Mouse (Mus musculus) embryonic facial prominence, embryonic 14.5 days (tissue): ENCODE results near the gene 1700029I15Rik. TPM values are rescaled to one million over a fixed set of nuclear protein-coding genes. Genes with fewer than 3 reads are reported as not detected.

Experiments
- ATAC-seq: fragments of 200-750 bp; cut with Nextera tagmentation; 2 replicates; pipeline ENCODE4 v1.8.0; 2017; ENCODE audit warnings: low read depth, moderate number of reproducible peaks, moderate TSS enrichment
- DNase-seq: peaks from one replicate; pipeline ENCODE4 v3.0.0-alpha.2; 2015; ENCODE audit warnings: low spot score
- H3K27ac ChIP-seq: fragments of 300-500 bp; sonication (generic); replicated peaks from 2 replicates; pipeline ENCODE4 v1.5.1; 2014; ENCODE audit warnings: low read depth, mild to moderate bottlenecking, low read length, moderate library complexity
- H3K27me3 ChIP-seq: fragments of 300-500 bp; sonication (generic); replicated peaks from 2 replicates; pipeline ENCODE4 v1.6.1; 2014; ENCODE audit warnings: low read length; ENCODE audit not compliant: control insufficient read depth, insufficient read depth
- H3K36me3 ChIP-seq: fragments of 300-500 bp; sonication (generic); 2 replicates; pipeline ENCODE4 v1.6.1; 2014; ENCODE audit warnings: low read length, mixed read lengths; ENCODE audit not compliant: control insufficient read depth, insufficient read depth
- H3K4me1 ChIP-seq: fragments of 300-500 bp; sonication (generic); 2 replicates; pipeline ENCODE4 v1.6.1; 2014; ENCODE audit warnings: antibody characterized with exemption, low read length; ENCODE audit not compliant: control insufficient read depth, insufficient read depth
- H3K4me2 ChIP-seq: fragments of 300-500 bp; sonication (generic); 2 replicates; pipeline ENCODE4 v1.6.1; 2014; ENCODE audit warnings: low read depth, mild to moderate bottlenecking, low read length, moderate library complexity, mixed read lengths
- H3K4me3 ChIP-seq: fragments of 300-500 bp; sonication (generic); 2 replicates; pipeline ENCODE4 v1.5.1; 2014; ENCODE audit warnings: low read depth, mild to moderate bottlenecking, low read length
- H3K9ac ChIP-seq: fragments of 300-500 bp; sonication (generic); 2 replicates; pipeline ENCODE4 v1.6.1; 2014; ENCODE audit warnings: low read depth, mild to moderate bottlenecking, low read length, moderate library complexity, mixed read lengths
- H3K9me3 ChIP-seq: fragments of 300-500 bp; sonication (generic); 2 replicates; pipeline ENCODE4 v1.6.1; 2016; ENCODE audit warnings: low read length; ENCODE audit not compliant: control insufficient read depth
- WGBS: fragments of 180-500 bp; shearing (Covaris S2); extraction: QIAGEN DNeasy Blood & Tissue Kit; methylation state at CpG from one replicate; pipeline ENCODE4 v1.1.7; 2014; 5-methylcytosine and 5-hydroxymethylcytosine counted together
- polyA plus RNA-seq: library from polyadenylated mRNA; unstranded; fragments of >200 nt; fragmentation: Nextera tagmentation; extraction: Ambion mirVana; gene quantifications from 2 replicates; pipeline ENCODE4 v1.2.1, GENCODE M21; 2014

Gene 1700029I15Rik
- 2.7 and 3.0 TPM in 2 replicates for polyA plus RNA-seq

GRCm38 (mm10) chr2:92381901-92382588 is at the start of gene 1700029I15Rik:
Gene 1700029I15Rik, plus strand, starts transcription at chr2:92382538.
- Histone ChIP-seq H3K4me2 (no peak within 1 kb of the TSS), H3K36me3 (peaks cover 84% of the 10 kb centered on the region), H3K27me3 (no peaks in the 10 kb centered on the region), H3K9ac (no peak within 1 kb of the TSS), H3K4me3 (no peak within 1 kb of the TSS), H3K9me3 (no peaks in the 10 kb centered on the region), H3K4me1 (no peaks in the 10 kb centered on the region), H3K27ac (no peak within 1 kb of the TSS)
- ATAC-seq: no peak
- 84% methylated on average over 5 of the region's 5 CpGs for WGBS
- DNase-seq: no peak

GRCm38 (mm10) chr2:92342418-92342817 is 39.9 kb upstream of the 1700029I15Rik start:
- Histone ChIP-seq H3K4me2 (no peak overlapping the region), H3K4me1 (no peaks in the 10 kb centered on the region), H3K36me3 (peaks cover 53% of the 10 kb centered on the region), H3K27me3 (no peaks in the 10 kb centered on the region), H3K4me3 (no peak overlapping the region), H3K9me3 (no peaks in the 10 kb centered on the region), H3K27ac (no peak overlapping the region), H3K9ac (no peak overlapping the region)
- DNase-seq (no peak), ATAC-seq (no peak)

- H3K36me3 ChIP-seq: peaks cover 71% of the 10 kb centered on the region
- H3K27me3 ChIP-seq: no peaks in the 10 kb centered on the region
- no peak for ATAC-seq
- H3K27ac ChIP-seq: no peak overlapping the region
- no peaks in the 10 kb centered on the region for H3K9me3 ChIP-seq
- 94% methylated on average over 2 of the region's 2 CpGs for WGBS
- no peak for DNase-seq
- H3K9ac ChIP-seq: no peak overlapping the region
- H3K4me2 ChIP-seq: no peak overlapping the region
- no peak overlapping the region for H3K4me3 ChIP-seq
- H3K4me1 ChIP-seq: no peaks in the 10 kb centered on the region
These were observed 35.1 kb upstream of the 1700029I15Rik start for GRCm38 (mm10) chr2:92347191-92347590.

DNA sequence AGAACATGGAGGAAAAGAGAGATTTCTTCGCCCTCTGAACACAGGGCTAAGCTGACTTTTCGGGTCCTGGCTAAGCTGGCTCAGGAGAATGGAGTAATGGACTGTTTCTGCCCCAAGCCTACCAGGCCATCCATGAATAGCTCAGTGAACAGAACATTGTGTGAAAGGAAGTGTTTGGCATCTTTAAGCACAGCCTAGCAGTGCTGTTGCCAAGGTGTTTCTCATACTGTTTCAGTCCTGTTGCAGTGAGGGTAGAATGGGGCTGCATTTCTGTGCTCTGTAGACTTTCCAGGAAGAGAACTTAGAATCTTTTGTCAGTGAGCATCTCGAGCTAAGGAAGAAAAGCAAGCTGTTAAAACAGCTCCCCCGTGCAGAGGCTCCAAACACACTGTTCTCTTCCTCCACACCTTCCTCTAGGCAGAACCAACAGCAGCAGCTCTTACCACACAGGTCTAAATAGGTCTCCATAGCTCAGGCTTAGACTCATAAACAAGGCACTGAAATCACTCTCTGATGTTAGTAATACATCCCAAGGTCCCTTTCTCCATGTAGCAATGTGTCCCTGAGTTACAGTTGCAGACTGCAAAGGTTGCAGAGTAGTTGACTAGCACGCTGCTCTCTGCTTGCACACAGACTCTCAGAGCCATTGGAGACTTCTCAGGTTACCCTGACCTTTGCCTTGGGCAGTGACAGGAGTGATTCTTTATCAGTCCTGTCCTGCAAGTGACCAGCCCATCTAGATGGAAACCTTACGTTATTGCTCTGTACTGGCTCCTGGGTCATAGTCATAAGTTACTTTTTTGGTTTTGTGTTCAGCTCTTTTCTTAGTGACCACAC is 32.5 kb upstream of the 1700029I15Rik start:
- no peak overlapping the region for H3K9ac ChIP-seq
- H3K4me1 ChIP-seq: no peaks in the 10 kb centered on the region
- H3K9me3 ChIP-seq: no peaks in the 10 kb centered on the region
- H3K4me2 ChIP-seq: no peak overlapping the region
- DNase-seq (no peak), ATAC-seq (no peak)
- no peak overlapping the region for H3K4me3 ChIP-seq
- peaks cover 78% of the 10 kb centered on the region for H3K36me3 ChIP-seq
- no peak overlapping the region for H3K27ac ChIP-seq
- 60% methylated on average over 6 of the region's 6 CpGs for WGBS
- H3K27me3 ChIP-seq: no peaks in the 10 kb centered on the region

- DNase-seq: no peak
- no peak overlapping the region for H3K4me3 ChIP-seq
- H3K9me3 ChIP-seq: no peaks in the 10 kb centered on the region
- no peak for ATAC-seq
- 58% methylated on average over 5 of the region's 5 CpGs for WGBS
- no peaks in the 10 kb centered on the region for H3K27me3 ChIP-seq
- no peak overlapping the region for H3K27ac ChIP-seq
- H3K36me3 ChIP-seq: peaks cover 75% of the 10 kb centered on the region
- H3K4me1 ChIP-seq: no peaks in the 10 kb centered on the region
- no peak overlapping the region for H3K9ac ChIP-seq
- H3K4me2 ChIP-seq: no peak overlapping the region
These were observed 31.7 kb upstream of the 1700029I15Rik start for GRCm38 (mm10) chr2:92350686-92351085.

DNA sequence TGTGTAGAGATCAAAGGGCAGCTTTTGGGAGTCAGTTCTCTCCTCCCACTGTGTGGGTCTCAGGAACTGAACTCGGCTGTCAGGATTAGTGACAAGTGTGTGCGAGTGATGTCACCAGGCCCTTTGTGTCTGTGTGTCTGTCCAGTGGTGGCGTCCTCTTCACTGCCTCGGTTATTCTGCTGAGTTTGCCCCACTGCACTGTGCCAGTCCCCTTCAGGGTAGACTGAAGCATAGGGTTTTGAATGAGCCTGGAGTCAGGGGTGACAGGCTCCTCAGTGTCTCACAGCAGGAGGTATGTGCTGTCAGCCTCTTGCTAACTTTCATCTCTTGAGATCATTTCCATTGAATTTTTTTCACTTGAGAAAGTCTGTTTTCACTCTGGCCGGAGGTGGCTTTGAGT is 28.9 kb upstream of the 1700029I15Rik start:
- DNase-seq (no peak), ATAC-seq (no peak)
- Histone ChIP-seq H3K27ac (no peak overlapping the region), H3K4me1 (no peaks in the 10 kb centered on the region), H3K9me3 (no peaks in the 10 kb centered on the region), H3K4me3 (no peak overlapping the region), H3K9ac (no peak overlapping the region), H3K36me3 (peaks cover 75% of the 10 kb centered on the region), H3K27me3 (no peaks in the 10 kb centered on the region), H3K4me2 (no peak overlapping the region)
- WGBS: 57% methylated on average over 5 of the region's 5 CpGs

GRCm38 (mm10) chr2:92354224-92354623 is 28.1 kb upstream of the 1700029I15Rik start:
- Histone ChIP-seq H3K4me1 (no peaks in the 10 kb centered on the region), H3K9ac (no peak overlapping the region), H3K36me3 (peaks cover 75% of the 10 kb centered on the region), H3K9me3 (no peaks in the 10 kb centered on the region), H3K27ac (no peak overlapping the region), H3K27me3 (no peaks in the 10 kb centered on the region), H3K4me3 (no peak overlapping the region), H3K4me2 (no peak overlapping the region)
- ATAC-seq (no peak), DNase-seq (no peak)
- WGBS: 53% methylated on average over 6 of the region's 6 CpGs

DNA sequence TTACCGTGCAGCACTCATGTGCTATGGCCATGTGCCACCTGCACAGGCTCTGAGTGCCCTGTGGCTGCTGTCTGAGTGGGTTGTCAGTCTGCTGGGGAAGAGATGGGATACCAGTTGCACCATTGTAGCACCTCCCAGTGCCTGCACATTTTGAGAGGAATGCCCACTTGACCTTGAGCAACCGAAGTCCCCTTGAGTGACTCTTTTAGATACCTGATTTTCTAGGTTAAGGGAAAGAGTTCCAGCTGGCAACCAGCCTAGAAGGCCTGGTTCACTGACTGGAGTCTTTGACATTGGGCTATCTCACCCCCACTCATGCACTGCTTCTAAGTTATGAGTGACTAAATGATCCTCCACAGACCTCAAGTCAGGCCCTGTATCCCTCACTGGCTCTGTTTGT is 23.0 kb upstream of the 1700029I15Rik start:
- H3K4me2 ChIP-seq: no peak overlapping the region
- ATAC-seq (no peak), DNase-seq (no peak)
- H3K27me3 ChIP-seq: no peaks in the 10 kb centered on the region
- no peaks in the 10 kb centered on the region for H3K4me1 ChIP-seq
- H3K36me3 ChIP-seq: peaks cover 77% of the 10 kb centered on the region
- WGBS: 89% methylated on average over 2 of the region's 2 CpGs
- no peak overlapping the region for H3K27ac ChIP-seq
- no peaks in the 10 kb centered on the region for H3K9me3 ChIP-seq
- H3K9ac ChIP-seq: no peak overlapping the region
- no peak overlapping the region for H3K4me3 ChIP-seq
